Mouse (Mus musculus): ENCODE results near the gene Ogfod3. TPM values are rescaled to one million over a fixed set of nuclear protein-coding genes. Genes with fewer than 3 reads are reported as not detected.

The Ogfod3 gene
- polyA plus RNA-seq, 1 experiment: 25.4 TPM

DNA sequence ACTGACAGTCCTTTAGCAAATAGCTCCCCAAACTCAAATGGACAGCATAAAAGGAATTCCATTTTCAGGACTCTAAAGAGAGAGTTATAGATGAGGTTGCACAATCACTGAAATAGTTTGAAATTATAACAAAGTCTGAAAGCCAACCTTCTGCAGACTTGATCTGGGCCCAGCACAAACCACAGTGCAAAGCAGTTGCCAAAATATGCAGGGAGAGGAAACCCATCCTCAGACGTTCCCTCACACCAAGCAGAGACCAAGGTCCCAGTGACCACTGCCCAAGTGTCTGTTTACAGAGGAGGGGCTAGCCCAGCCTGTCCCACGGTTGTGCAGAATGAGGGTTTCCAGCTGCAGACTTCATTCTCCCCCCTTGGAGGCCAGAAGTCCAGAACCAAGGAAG is 5.9 kb downstream of the Ogfod3 start:
- no peak overlapping the region for H3K27ac ChIP-seq (ENCODE audit: insufficient read depth, low read depth, low read length)
- no peak overlapping the region for H3K4me3 ChIP-seq (ENCODE audit: insufficient read depth, low read depth, low read length)
- no peaks in the 10 kb centered on the region for H3K27me3 ChIP-seq (replicated peaks; ENCODE audit: control insufficient read depth, insufficient read depth, low read length)
- DNase-seq: no peak
- WGBS: 39% methylated on average over 2 of the region's 2 CpGs
- no peaks in the 10 kb centered on the region for H3K36me3 ChIP-seq (ENCODE audit: control insufficient read depth, insufficient read depth, low read length)
- no peak for TF ChIP-seq CTCF (conservative IDR thresholded peaks at IDR 0.05; ENCODE audit: insufficient read depth, insufficient read length, low read depth, low read length)
- no peak for TF ChIP-seq POLR2A (IDR thresholded peaks at IDR 0.05; ENCODE audit: low read depth, low read length)
- H3K4me1 ChIP-seq (ENCODE audit: control insufficient read depth, insufficient read depth, low read length): peaks cover 5% of the 10 kb centered on the region; the same call in 1 of the 2 replicates

DNA sequence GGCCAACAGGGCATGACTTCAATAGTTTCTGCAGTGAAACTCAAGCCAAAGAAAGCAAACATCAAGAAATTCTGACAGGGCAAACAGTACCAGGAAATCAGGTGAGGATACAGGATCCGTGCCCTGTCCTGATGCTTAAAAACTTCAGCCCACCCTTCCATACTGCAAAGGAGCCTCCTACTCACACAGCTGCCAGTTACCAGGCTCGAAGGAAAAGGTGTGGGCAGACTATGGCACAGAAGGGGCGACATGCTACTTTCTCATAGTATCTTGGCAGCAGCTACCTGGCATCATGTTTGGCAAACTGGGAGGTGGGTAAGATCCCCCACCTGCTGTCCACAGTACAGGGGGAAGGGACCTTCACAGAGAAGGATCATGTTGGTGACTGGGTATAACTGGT is 11.1 kb downstream of the Ogfod3 start:
- H3K27ac ChIP-seq (ENCODE audit: insufficient read depth, low read depth, low read length): no peak overlapping the region
- DNase-seq: no peak
- H3K4me3 ChIP-seq (ENCODE audit: insufficient read depth, low read depth, low read length): no peak overlapping the region
- no peaks in the 10 kb centered on the region for H3K4me1 ChIP-seq (ENCODE audit: control insufficient read depth, insufficient read depth, low read length)
- no peak for TF ChIP-seq POLR2A (IDR thresholded peaks at IDR 0.05; ENCODE audit: low read depth, low read length)
- no peak for TF ChIP-seq CTCF (conservative IDR thresholded peaks at IDR 0.05; ENCODE audit: insufficient read depth, insufficient read length, low read depth, low read length)
- H3K27me3 ChIP-seq (replicated peaks; ENCODE audit: control insufficient read depth, insufficient read depth, low read length): no peaks in the 10 kb centered on the region
- WGBS: 54% methylated on average over 3 of the region's 3 CpGs
- H3K36me3 ChIP-seq (ENCODE audit: control insufficient read depth, insufficient read depth, low read length): no peaks in the 10 kb centered on the region

DNA sequence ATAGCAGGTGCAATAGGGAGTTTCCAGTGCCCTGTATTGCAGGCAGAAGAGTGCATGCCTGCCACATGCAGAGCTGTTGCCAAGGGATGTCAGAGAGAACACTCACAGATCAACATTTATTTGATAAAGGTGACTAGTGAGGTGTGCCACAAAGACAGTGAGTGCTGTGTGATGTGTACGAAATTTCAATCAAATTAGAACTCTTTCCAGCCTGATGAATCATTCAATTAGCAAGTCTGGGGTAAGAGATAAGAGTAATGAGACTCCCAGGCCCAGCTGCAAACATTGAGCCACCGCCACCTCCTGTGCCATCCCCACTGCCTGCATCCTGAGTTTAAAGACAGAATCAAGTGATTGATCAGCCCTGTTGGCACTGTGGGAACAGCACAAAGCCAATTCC is 11.8 kb downstream of the Ogfod3 start:
- 83% methylated on average over 2 of the region's 2 CpGs for WGBS
- no peak for DNase-seq
- no peak overlapping the region for H3K27ac ChIP-seq (ENCODE audit: insufficient read depth, low read depth, low read length)
- H3K4me1 ChIP-seq (ENCODE audit: control insufficient read depth, insufficient read depth, low read length): no peaks in the 10 kb centered on the region
- no peak for TF ChIP-seq POLR2A (IDR thresholded peaks at IDR 0.05; ENCODE audit: low read depth, low read length)
- H3K27me3 ChIP-seq (replicated peaks; ENCODE audit: control insufficient read depth, insufficient read depth, low read length): no peaks in the 10 kb centered on the region
- no peak overlapping the region for H3K4me3 ChIP-seq (ENCODE audit: insufficient read depth, low read depth, low read length)
- H3K36me3 ChIP-seq (ENCODE audit: control insufficient read depth, insufficient read depth, low read length): no peaks in the 10 kb centered on the region

DNA sequence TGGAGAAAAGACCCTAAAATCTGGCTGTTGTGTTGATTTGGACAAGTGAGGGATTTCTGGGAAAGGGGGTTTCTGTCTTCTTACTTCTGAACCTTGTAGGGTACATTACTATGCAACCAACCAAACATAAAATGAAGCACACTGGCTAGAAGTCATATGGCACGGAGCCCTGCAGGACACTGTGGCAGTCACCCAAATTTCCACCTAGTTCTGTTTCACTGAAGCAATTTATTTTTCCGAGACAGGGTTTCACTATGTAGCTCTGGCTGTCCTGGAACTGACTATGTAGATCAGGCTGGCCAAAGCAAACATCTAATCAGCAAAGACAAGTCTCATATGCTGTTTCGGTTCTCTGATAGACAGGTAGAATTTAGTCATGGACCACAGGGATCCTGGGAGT is 14.8 kb downstream of the Ogfod3 start:
- H3K27me3 ChIP-seq (replicated peaks; ENCODE audit: control insufficient read depth, insufficient read depth, low read length): no peaks in the 10 kb centered on the region
- 54% methylated on average over 3 of the region's 3 CpGs for WGBS
- no peaks in the 10 kb centered on the region for H3K4me1 ChIP-seq (ENCODE audit: control insufficient read depth, insufficient read depth, low read length)
- H3K4me3 ChIP-seq (ENCODE audit: insufficient read depth, low read depth, low read length): no peak overlapping the region
- TF ChIP-seq CTCF (conservative IDR thresholded peaks at IDR 0.05; ENCODE audit: insufficient read depth, insufficient read length, low read depth, low read length) (no peak), POLR2A (IDR thresholded peaks at IDR 0.05; ENCODE audit: low read depth, low read length) (no peak)
- no peaks in the 10 kb centered on the region for H3K36me3 ChIP-seq (ENCODE audit: control insufficient read depth, insufficient read depth, low read length)
- H3K27ac ChIP-seq (ENCODE audit: insufficient read depth, low read depth, low read length): peak overlapping the region; percentile 12; the same call in 1 of the 2 replicates
- DNase-seq: peak; percentile 82

DNA sequence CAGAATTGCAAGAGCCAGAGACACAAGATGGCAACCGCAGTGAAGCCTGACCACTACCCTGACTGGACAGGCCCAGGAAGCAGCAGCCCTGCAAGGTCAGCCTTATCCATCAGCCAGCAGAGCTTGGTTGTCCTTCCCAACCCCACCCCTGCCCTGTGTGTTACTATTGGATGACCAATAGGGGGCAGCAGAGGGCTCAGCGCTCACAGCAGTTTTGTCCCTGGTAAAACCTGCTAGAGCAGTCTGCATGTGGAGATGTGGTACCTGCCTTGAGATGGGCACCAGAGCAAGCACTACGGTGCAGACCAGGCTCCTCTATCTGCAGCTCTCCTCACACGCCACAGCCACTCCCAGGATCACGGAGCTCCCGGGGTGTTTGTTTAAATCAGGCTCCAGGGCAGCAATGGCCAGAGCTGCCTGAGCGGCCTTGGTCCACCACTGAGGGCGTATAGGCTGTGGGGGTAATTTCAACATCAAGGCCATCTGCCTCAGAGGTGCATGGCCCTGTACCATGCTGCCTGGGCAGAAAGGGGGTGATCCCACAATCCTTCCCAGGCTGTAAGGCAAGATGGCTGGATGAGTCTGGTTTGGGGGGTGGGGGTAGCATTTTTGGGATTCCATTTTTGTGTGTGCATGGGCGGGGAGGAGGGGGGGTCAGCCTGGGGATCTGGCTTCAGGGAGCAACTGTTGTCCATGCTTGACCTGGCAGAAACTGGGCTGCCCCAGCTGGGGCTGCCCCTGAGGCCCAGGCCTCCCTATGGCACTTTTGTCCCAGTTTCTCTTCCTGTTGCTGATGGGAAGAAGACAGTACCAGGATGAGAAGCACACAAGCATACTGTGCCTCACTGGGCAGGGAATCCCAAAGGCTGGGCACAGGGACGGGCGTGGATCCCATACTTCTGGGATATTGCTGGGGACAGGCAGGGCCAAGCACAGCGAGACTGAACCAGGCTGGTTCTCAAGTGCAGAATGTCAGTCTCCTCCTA is 27.9 kb downstream of the Ogfod3 start:
- H3K4me1 ChIP-seq (ENCODE audit: control insufficient read depth, insufficient read depth, low read length): no peaks in the 10 kb centered on the region
- no peak for TF ChIP-seq POLR2A (IDR thresholded peaks at IDR 0.05; ENCODE audit: low read depth, low read length)
- TF ChIP-seq CTCF (conservative IDR thresholded peaks at IDR 0.05; ENCODE audit: insufficient read depth, insufficient read length, low read depth, low read length): peak; percentile 95
- DNase-seq: peak; percentile 69
- H3K27ac ChIP-seq (ENCODE audit: insufficient read depth, low read depth, low read length): no peak overlapping the region
- H3K4me3 ChIP-seq (ENCODE audit: insufficient read depth, low read depth, low read length): no peak overlapping the region
- 62% methylated on average over 12 of the region's 12 CpGs for WGBS
- H3K27me3 ChIP-seq (replicated peaks; ENCODE audit: control insufficient read depth, insufficient read depth, low read length): no peaks in the 10 kb centered on the region
- no peaks in the 10 kb centered on the region for H3K36me3 ChIP-seq (ENCODE audit: control insufficient read depth, insufficient read depth, low read length)

DNA sequence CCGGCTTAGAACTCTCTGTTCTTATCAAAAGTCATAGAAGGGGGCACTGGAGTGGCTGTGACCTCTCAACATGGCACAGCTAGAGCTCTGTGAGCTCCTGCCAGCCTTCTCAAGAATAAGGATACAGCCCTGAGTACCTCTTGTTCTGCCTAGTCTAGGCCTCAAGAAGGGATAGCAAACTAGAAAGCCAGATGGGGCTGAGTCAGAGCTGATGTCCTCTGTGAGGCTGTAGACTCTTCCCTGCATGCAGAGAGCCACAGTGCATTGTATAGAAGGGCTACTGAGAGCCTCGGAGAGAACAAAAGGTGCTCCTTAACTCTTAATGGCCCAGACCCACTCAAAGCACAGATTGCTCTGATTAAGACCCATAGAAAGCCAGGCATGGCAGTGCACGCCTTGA is 30.3 kb downstream of the Ogfod3 start:
- H3K36me3 ChIP-seq (ENCODE audit: control insufficient read depth, insufficient read depth, low read length): no peaks in the 10 kb centered on the region
- TF ChIP-seq CTCF (conservative IDR thresholded peaks at IDR 0.05; ENCODE audit: insufficient read depth, insufficient read length, low read depth, low read length): no peak
- DNase-seq: no peak
- no peak overlapping the region for H3K27ac ChIP-seq (ENCODE audit: insufficient read depth, low read depth, low read length)
- no peaks in the 10 kb centered on the region for H3K4me1 ChIP-seq (ENCODE audit: control insufficient read depth, insufficient read depth, low read length)
- no peak overlapping the region for H3K4me3 ChIP-seq (ENCODE audit: insufficient read depth, low read depth, low read length)
- 73% methylated on average over 3 of the region's 3 CpGs for WGBS
- H3K27me3 ChIP-seq (replicated peaks; ENCODE audit: control insufficient read depth, insufficient read depth, low read length): no peaks in the 10 kb centered on the region

DNA sequence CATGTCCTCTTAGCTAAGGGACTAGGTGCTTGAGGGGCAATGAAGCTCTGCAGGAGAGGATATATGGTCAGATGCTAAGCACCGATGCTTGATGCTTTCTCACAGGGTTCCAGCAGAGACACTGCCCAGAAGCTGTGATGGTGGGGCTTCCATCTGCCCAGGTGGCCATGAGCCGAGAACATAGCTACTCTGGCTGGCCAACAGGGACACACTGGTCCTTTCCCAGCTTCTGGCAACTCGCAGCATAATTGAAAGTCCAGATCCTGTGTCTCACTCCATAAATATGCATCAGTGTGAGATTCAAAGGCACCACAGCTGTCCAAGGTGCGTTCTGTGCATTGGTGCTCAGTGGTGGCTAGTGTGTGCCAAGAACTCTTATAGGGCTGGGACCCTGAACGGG is 31.3 kb downstream of the Ogfod3 start:
- no peak overlapping the region for H3K4me3 ChIP-seq (ENCODE audit: insufficient read depth, low read depth, low read length)
- TF ChIP-seq POLR2A (IDR thresholded peaks at IDR 0.05; ENCODE audit: low read depth, low read length) (no peak), CTCF (conservative IDR thresholded peaks at IDR 0.05; ENCODE audit: insufficient read depth, insufficient read length, low read depth, low read length) (no peak)
- WGBS: 81% methylated on average over 5 of the region's 5 CpGs
- H3K4me1 ChIP-seq (ENCODE audit: control insufficient read depth, insufficient read depth, low read length): no peaks in the 10 kb centered on the region
- DNase-seq: no peak
- H3K27me3 ChIP-seq (replicated peaks; ENCODE audit: control insufficient read depth, insufficient read depth, low read length): no peaks in the 10 kb centered on the region
- no peaks in the 10 kb centered on the region for H3K36me3 ChIP-seq (ENCODE audit: control insufficient read depth, insufficient read depth, low read length)
- no peak overlapping the region for H3K27ac ChIP-seq (ENCODE audit: insufficient read depth, low read depth, low read length)
